Mouse (Mus musculus) forebrain, embryonic 10.5 days (tissue): Measurements from ENCODE around the gene Gopc. TPM values are rescaled to one million over a fixed set of nuclear protein-coding genes. Genes with fewer than 3 reads are reported as not detected.

ENCODE experiments used
- DNase-seq: peaks from one replicate; pipeline ENCODE4 v3.0.0-alpha.2; 2017; ENCODE audit warnings: low spot score; ENCODE audit errors: extremely low spot score
- H3K27ac ChIP-seq: fragments of 300-500 bp; sonication (generic); 2 replicates; pipeline ENCODE4 v1.5.1; 2016; ENCODE audit warnings: mild to moderate bottlenecking
- H3K27me3 ChIP-seq: fragments of 300-500 bp; sonication (generic); 2 replicates; pipeline ENCODE4 v1.6.1; 2016; ENCODE audit warnings: mild to moderate bottlenecking; ENCODE audit not compliant: poor library complexity, severe bottlenecking
- H3K36me3 ChIP-seq: fragments of 300-500 bp; sonication (generic); replicated peaks from 2 replicates; pipeline ENCODE4 v1.6.1; 2016; ENCODE audit warnings: mild to moderate bottlenecking, moderate library complexity
- H3K4me1 ChIP-seq: fragments of 300-500 bp; sonication (generic); 2 replicates; pipeline ENCODE4 v1.6.1; 2016
- H3K4me3 ChIP-seq: fragments of 300-500 bp; sonication (generic); 2 replicates; pipeline ENCODE4 v1.5.1; 2016; ENCODE audit warnings: mild to moderate bottlenecking, moderate library complexity
- H3K9me3 ChIP-seq: fragments of 300-500 bp; sonication (generic); 2 replicates; pipeline ENCODE4 v1.6.1; 2016; ENCODE audit warnings: mild to moderate bottlenecking, moderate library complexity
- WGBS: fragments of 180-500 bp; shearing (Covaris S2); methylation state at CpG from one replicate; pipeline ENCODE4 v1.1.7; 2016; 5-methylcytosine and 5-hydroxymethylcytosine counted together
- polyA plus RNA-seq: library from polyadenylated mRNA; unstranded; fragments of >200 nt; fragmentation: Nextera tagmentation; extraction: Ambion mirVana; gene quantifications from 2 replicates; pipeline ENCODE4 v1.2.1, GENCODE M21; 2016

Gopc gene
- polyA plus RNA-seq, 1 experiment from 2014 or later, result 15.8 TPM

DNA sequence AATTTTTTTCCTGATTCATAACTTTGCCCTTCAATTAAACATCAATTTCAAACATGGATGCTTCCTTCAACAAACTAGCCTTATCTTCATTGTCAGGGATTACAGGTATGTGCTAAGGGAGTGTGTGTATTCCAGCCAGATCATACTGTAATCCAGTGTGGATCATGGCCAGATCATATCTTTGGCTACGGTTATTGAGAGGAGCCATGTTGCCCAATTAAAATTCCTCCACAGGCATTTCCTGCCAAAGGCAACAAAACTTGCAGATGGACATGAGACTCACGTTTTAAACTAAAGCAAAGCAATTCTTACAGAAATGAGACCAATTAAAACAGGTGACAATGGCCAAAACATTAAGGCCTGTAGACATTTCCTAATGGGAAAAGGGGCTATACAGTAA lies 34.5 kb upstream of the Gopc start:
- Histone ChIP-seq H3K27me3 (no peaks in the 10 kb centered on the region), H3K4me1 (peaks cover 18% of the 10 kb centered on the region), H3K36me3 (peaks cover 11% of the 10 kb centered on the region), H3K4me3 (peak overlapping the region; percentile 92), H3K27ac (peak overlapping the region; percentile 96; the same call in 1 of the 2 replicates), H3K9me3 (no peaks in the 10 kb centered on the region)
- no peak for DNase-seq
- 83% methylated on average over 2 of the region's 2 CpGs for WGBS

GRCm38 (mm10) chr10:52415020-52415419 lies 33.1 kb upstream of the Gopc start:
- no peaks in the 10 kb centered on the region for H3K27me3 ChIP-seq
- no peaks in the 10 kb centered on the region for H3K36me3 ChIP-seq
- H3K4me1 ChIP-seq, result peaks cover 18% of the 10 kb centered on the region
- 87% methylated on average over 2 of the region's 2 CpGs for WGBS
- no peak for DNase-seq
- no peaks in the 10 kb centered on the region for H3K9me3 ChIP-seq
- no peak overlapping the region for H3K4me3 ChIP-seq
- no peak overlapping the region for H3K27ac ChIP-seq

GRCm38 (mm10) chr10:52407526-52407925 lies 25.6 kb upstream of the Gopc start:
- H3K36me3 ChIP-seq, result no peaks in the 10 kb centered on the region
- H3K9me3 ChIP-seq, result no peaks in the 10 kb centered on the region
- H3K4me1 ChIP-seq, result no peaks in the 10 kb centered on the region
- no peak for DNase-seq
- no peaks in the 10 kb centered on the region for H3K27me3 ChIP-seq
- WGBS, result 88% methylated on average over 2 of the region's 2 CpGs
- no peak overlapping the region for H3K27ac ChIP-seq
- H3K4me3 ChIP-seq, result no peak overlapping the region

DNA sequence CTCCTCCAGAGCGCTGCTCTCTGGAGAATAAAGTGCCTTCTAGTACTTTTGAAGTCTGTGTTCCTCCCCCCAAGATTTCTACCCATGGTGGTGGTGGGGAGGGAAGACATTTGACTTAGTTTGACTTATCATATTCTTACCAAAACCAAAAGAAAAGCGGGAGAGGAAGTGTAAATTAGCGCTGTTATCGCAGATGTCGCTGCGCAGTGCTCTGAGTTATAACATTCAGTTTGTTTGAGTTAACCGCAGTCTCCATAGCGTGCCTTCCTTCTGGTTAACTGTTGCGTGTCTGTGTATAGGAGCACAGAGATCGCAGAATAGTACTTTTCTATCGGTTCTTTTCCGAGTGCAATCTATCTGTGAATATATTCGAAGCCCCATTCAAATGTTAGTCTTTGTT lies 23.2 kb upstream of the Gopc start:
- no peaks in the 10 kb centered on the region for H3K4me1 ChIP-seq
- H3K27me3 ChIP-seq, result no peaks in the 10 kb centered on the region
- H3K9me3 ChIP-seq, result no peaks in the 10 kb centered on the region
- no peak for DNase-seq
- no peak overlapping the region for H3K4me3 ChIP-seq
- no peaks in the 10 kb centered on the region for H3K36me3 ChIP-seq
- no peak overlapping the region for H3K27ac ChIP-seq
- 92% methylated on average over 13 of the region's 13 CpGs for WGBS

GRCm38 (mm10) chr10:52399722-52400121 lies 17.8 kb upstream of the Gopc start:
- Histone ChIP-seq H3K9me3 (no peaks in the 10 kb centered on the region), H3K27me3 (no peaks in the 10 kb centered on the region), H3K4me3 (no peak overlapping the region), H3K27ac (no peak overlapping the region), H3K36me3 (no peaks in the 10 kb centered on the region), H3K4me1 (no peaks in the 10 kb centered on the region)
- WGBS, result 74% methylated on average over 3 of the region's 3 CpGs
- DNase-seq, result no peak

- Histone ChIP-seq H3K9me3 (no peaks in the 10 kb centered on the region), H3K4me1 (no peaks in the 10 kb centered on the region), H3K36me3 (no peaks in the 10 kb centered on the region), H3K4me3 (no peak overlapping the region), H3K27me3 (no peaks in the 10 kb centered on the region), H3K27ac (no peak overlapping the region)
- no peak for DNase-seq
- WGBS, result 85% methylated on average over 2 of the region's 2 CpGs
Observed at GRCm38 (mm10) chr10:52398715-52399114, 16.8 kb upstream of the Gopc start.

- H3K4me1 ChIP-seq, result no peaks in the 10 kb centered on the region
- no peaks in the 10 kb centered on the region for H3K27me3 ChIP-seq
- no peak for DNase-seq
- WGBS, result 95% methylated on average over 3 of the region's 3 CpGs
- H3K27ac ChIP-seq, result no peak overlapping the region
- no peaks in the 10 kb centered on the region for H3K36me3 ChIP-seq
- H3K9me3 ChIP-seq, result no peaks in the 10 kb centered on the region
- H3K4me3 ChIP-seq, result no peak overlapping the region
Observed at GRCm38 (mm10) chr10:52396647-52397046, 14.7 kb upstream of the Gopc start.

GRCm38 (mm10) chr10:52391208-52391607 lies 9.3 kb upstream of the Gopc start:
- H3K4me1 ChIP-seq, result no peaks in the 10 kb centered on the region
- no peaks in the 10 kb centered on the region for H3K9me3 ChIP-seq
- no peaks in the 10 kb centered on the region for H3K36me3 ChIP-seq
- H3K27me3 ChIP-seq, result no peaks in the 10 kb centered on the region
- no peak for DNase-seq
- H3K27ac ChIP-seq, result no peak overlapping the region
- H3K4me3 ChIP-seq, result no peak overlapping the region
- WGBS, result 90% methylated on average over 2 of the region's 2 CpGs

GRCm38 (mm10) chr10:52389438-52389837 lies 7.5 kb upstream of the Gopc start:
- H3K4me1 ChIP-seq, result peaks cover 5% of the 10 kb centered on the region; the same call in 1 of the 2 replicates
- DNase-seq, result no peak
- H3K27ac ChIP-seq, result no peak overlapping the region

GRCm38 (mm10) chr10:52388922-52389430 lies 7.1 kb upstream of the Gopc start, which contains the start of gene Nepn:
TSS of gene Nepn (plus strand) at chr10:52388972.
- no peaks in the 10 kb centered on the region for H3K36me3 ChIP-seq
- 82% methylated on average over 5 of the region's 5 CpGs for WGBS
- no peaks in the 10 kb centered on the region for H3K27me3 ChIP-seq
- H3K27ac ChIP-seq, result no peak within 1 kb of the TSS
- no peak for DNase-seq
- H3K9me3 ChIP-seq, result no peaks in the 10 kb centered on the region
- H3K4me3 ChIP-seq, result no peak within 1 kb of the TSS
- peaks cover 5% of the 10 kb centered on the region; the same call in 1 of the 2 replicates for H3K4me1 ChIP-seq

More at GRCm38 (mm10) chr10:52389438-52389837, 7.5 kb upstream of the Gopc start:
- Histone ChIP-seq H3K36me3 (no peaks in the 10 kb centered on the region), H3K9me3 (no peaks in the 10 kb centered on the region), H3K4me3 (no peak overlapping the region), H3K27me3 (no peaks in the 10 kb centered on the region)
- WGBS, result 78% methylated on average over 3 of the region's 3 CpGs

DNA sequence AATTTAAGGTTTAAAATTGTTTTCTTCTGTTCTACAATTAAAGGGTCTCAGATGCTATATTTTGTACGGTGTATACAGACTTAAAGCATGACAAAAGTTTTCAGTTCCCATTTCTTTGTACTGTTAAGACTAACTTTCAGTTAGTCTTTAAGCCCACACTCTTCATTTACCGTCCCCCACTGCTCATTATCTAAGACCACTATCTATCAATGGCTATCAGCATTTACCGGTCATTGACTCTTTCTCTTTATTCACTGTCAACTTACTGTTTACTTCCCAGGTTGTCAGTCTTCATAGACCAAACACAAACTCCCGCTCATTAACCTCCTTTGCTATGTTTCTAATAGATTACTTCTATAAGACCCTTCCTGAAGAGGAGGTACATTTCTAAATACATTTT lies 5.3 kb upstream of the Gopc start:
- no peaks in the 10 kb centered on the region for H3K9me3 ChIP-seq
- 82% methylated on average over 4 of the region's 4 CpGs for WGBS
- no peak overlapping the region for H3K4me3 ChIP-seq
- H3K4me1 ChIP-seq, result peaks cover 11% of the 10 kb centered on the region
- no peaks in the 10 kb centered on the region for H3K36me3 ChIP-seq
- no peak for DNase-seq
- no peak overlapping the region for H3K27ac ChIP-seq
- H3K27me3 ChIP-seq, result no peaks in the 10 kb centered on the region

DNA sequence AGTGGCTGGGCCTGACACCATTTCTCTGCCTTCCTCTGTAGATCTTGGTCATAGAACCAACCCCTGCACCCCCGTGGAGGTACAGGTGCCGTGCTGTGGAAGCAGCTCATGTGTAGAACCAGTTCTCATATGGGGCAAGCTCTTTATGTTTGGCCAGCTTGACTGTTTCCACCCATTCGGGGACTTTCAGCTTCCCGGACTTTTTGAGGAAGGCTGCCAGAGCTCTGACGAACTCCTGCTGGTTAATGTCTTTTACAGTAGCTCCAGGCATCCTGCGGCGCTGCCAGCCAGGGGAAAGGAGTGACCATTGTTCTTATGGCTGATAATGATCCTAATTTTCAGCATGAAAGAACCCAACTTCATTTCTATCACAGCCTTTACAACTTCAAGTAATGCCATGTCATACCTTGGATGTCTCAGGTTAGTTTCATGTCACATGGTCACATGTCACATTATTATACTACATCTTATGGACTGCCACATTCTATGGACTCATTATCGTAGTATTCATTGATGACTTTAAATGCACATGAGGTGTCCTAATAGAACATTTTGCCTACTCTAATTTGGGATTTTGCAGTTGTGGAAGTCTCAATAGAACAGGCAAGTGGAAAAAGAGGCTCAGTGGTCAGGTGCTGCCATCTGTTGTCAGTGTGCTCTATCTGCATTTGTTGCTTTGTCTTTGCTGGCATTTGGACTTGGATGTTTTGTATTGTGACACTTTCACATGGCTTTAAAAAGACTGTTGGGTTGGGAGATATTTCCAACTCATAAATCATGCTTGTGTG lies 3.1 kb upstream of the Gopc start:
- H3K27me3 ChIP-seq, result no peaks in the 10 kb centered on the region
- no peak overlapping the region for H3K4me3 ChIP-seq
- 54% methylated on average over 8 of the region's 8 CpGs for WGBS
- no peaks in the 10 kb centered on the region for H3K36me3 ChIP-seq
- no peak overlapping the region for H3K27ac ChIP-seq
- H3K9me3 ChIP-seq, result no peaks in the 10 kb centered on the region
- DNase-seq, result no peak
- peaks cover 25% of the 10 kb centered on the region for H3K4me1 ChIP-seq

GRCm38 (mm10) chr10:52383522-52383921 lies 1.6 kb upstream of the Gopc start:
- no peak for DNase-seq
- Histone ChIP-seq H3K9me3 (no peaks in the 10 kb centered on the region), H3K27me3 (no peaks in the 10 kb centered on the region), H3K36me3 (no peaks in the 10 kb centered on the region), H3K4me1 (peaks cover 34% of the 10 kb centered on the region), H3K4me3 (no peak overlapping the region), H3K27ac (no peak overlapping the region)
- WGBS, result 91% methylated on average over 1 of the region's 1 CpGs
